Mouse (Mus musculus) ES-Bruce4 (cell line): ENCODE results near the gene Flvcr2. TPM values are rescaled to one million over a fixed set of nuclear protein-coding genes. Genes with fewer than 3 reads are reported as not detected.

Experiments
- H3K27ac ChIP-seq: 2 replicates; pipeline ENCODE4 v1.5.1; 2012; ENCODE audit warnings: low read length, inconsistent platforms; ENCODE audit not compliant: insufficient read depth
- H3K27me3 ChIP-seq: 2 replicates; pipeline ENCODE4 v1.6.1; 2012; ENCODE audit warnings: mild to moderate bottlenecking, low read length, inconsistent platforms; ENCODE audit not compliant: control insufficient read depth, poor library complexity, insufficient read depth, severe bottlenecking
- H3K36me3 ChIP-seq: 2 replicates; pipeline ENCODE4 v1.6.1; 2012; ENCODE audit warnings: inconsistent platforms, mild to moderate bottlenecking, low read length, moderate library complexity; ENCODE audit not compliant: control insufficient read depth, poor library complexity, insufficient read depth, severe bottlenecking
- H3K4me1 ChIP-seq: one replicate; pipeline ENCODE4 v1.8.1; 2011; ENCODE audit warnings: low read length; ENCODE audit not compliant: control insufficient read depth, insufficient read depth
- H3K4me3 ChIP-seq: 2 replicates; pipeline ENCODE4 v1.5.1; 2011; ENCODE audit warnings: low read depth, mild to moderate bottlenecking, low read length
- H3K9ac ChIP-seq: 2 replicates; pipeline ENCODE4 v1.6.1; 2012; ENCODE audit warnings: low read depth, mild to moderate bottlenecking, inconsistent platforms; ENCODE audit not compliant: poor library complexity, severe bottlenecking
- H3K9me3 ChIP-seq: replicated peaks from 2 replicates; pipeline ENCODE4 v1.6.1; 2012; ENCODE audit warnings: mild to moderate bottlenecking, low read length, inconsistent platforms; ENCODE audit not compliant: control insufficient read depth, poor library complexity, insufficient read depth, severe bottlenecking
- CTCF ChIP-seq: IDR thresholded peaks from one replicate; pipeline ENCODE4 v1.8.1; 2011; ENCODE audit warnings: low read depth, low read length
- EP300 ChIP-seq: IDR thresholded peaks from 2 replicates; pipeline ENCODE4 v1.6.1; 2011; ENCODE audit warnings: low read depth, low read length; ENCODE audit not compliant: insufficient read depth
- POLR2A ChIP-seq: IDR thresholded peaks from one replicate; pipeline ENCODE4 v1.8.1; 2011; ENCODE audit warnings: low read length; ENCODE audit not compliant: insufficient read depth
- polyA plus RNA-seq: library from polyadenylated mRNA; stranded (reverse); fragments of >200 nt; gene quantifications from 2 replicates; pipeline ENCODE4 v1.2.4, GENCODE M21; 2011; ENCODE audit warnings: low read depth; ENCODE audit not compliant: missing spikeins, insufficient read depth, insufficient read length

Gene Flvcr2
- polyA plus RNA-seq, 1 experiment = 6.0 TPM

DNA sequence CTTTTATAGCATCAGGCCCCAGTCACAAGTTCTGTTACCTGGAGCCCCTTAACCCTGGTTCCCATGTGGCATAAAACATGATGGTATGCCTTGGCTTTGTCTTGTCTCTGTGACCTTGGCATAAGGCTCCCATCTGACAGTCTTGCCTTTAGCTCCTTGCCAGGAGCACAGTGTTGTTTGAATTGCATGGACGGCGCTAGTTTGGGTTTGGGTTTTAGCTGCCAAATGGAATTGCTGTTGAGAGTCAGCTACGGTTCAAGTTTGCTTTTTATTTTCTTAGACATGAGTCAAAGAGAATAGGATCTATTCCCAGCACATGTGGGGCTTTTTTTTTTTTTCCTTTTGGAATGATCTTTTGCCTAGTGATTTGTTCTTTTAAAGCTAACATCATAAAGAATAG, 112.8 kb downstream of the Flvcr2 start:
- Histone ChIP-seq H3K36me3 (peaks cover 4% of the 10 kb centered on the region; the same call in 1 of the 2 replicates), H3K27me3 (no peaks in the 10 kb centered on the region), H3K9me3 (no peaks in the 10 kb centered on the region), H3K4me1 (no peaks in the 10 kb centered on the region), H3K4me3 (no peak overlapping the region), H3K9ac (no peak overlapping the region), H3K27ac (no peak overlapping the region)
- TF ChIP-seq POLR2A (no peak), CTCF (no peak), EP300 (no peak)

DNA sequence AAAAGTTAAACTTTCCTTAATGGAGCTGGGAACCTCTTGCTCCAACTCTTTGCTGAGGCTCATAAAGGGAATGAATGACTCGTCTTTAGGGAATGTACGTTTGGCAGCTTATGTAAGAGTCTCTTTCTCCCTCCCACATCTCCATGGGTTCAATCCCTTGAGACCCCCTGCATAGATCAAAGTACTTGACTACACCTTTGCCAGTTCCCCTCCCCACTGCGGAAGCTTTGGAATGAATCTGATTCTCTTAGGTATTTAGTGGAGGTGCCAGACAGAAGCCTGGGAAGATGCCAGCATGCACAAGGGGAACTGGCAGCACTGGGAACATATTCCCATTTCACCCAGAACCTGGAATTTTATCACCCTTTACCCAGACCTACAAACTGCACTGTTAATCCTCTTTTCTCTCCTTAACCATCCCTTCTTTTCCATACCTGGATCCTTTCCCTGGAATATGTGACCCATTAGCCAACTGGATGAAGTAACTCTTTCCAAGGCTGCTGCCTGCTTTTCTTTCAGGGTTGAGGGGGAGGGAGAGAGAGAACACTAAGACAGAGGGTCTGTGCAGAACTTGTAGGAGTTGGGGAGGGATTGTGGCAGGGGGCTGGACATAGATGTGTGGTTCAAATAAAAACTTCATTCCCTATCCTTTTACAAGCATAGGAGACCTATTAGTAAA, 113.3 kb downstream of the Flvcr2 start:
- Histone ChIP-seq H3K4me1 (no peaks in the 10 kb centered on the region), H3K9ac (no peak overlapping the region), H3K27me3 (no peaks in the 10 kb centered on the region), H3K27ac (no peak overlapping the region), H3K4me3 (no peak overlapping the region), H3K36me3 (peaks cover 4% of the 10 kb centered on the region; the same call in 1 of the 2 replicates), H3K9me3 (no peaks in the 10 kb centered on the region)
- TF ChIP-seq POLR2A = no peak

DNA sequence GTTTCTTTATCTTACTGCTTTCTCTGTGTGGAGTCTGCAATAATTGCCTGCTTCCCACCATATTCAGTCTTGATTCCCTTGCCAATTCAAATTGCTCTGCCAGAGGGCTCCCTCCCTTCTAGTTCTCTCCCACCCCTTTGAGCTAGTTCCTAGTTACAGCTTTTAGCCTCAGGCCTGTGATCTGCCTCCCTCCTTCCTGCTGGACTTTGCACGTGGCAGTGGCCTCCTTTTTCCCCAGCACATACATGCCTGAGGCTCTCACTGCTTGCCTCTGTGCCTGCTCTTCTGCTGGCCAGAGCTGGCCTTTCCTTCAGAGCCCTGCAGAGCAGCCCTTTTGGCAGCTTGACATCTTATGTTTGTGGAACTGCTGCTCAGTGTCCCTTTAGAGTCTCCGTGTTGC, 116.2 kb downstream of the Flvcr2 start:
- H3K9ac ChIP-seq = no peak overlapping the region
- H3K4me1 ChIP-seq = no peaks in the 10 kb centered on the region
- H3K27me3 ChIP-seq = no peaks in the 10 kb centered on the region
- no peak overlapping the region for H3K27ac ChIP-seq
- no peak for TF ChIP-seq CTCF
- no peak for TF ChIP-seq EP300
- TF ChIP-seq POLR2A = no peak
- H3K36me3 ChIP-seq = peaks cover 4% of the 10 kb centered on the region; the same call in 1 of the 2 replicates
- no peaks in the 10 kb centered on the region for H3K9me3 ChIP-seq
- H3K4me3 ChIP-seq = no peak overlapping the region

Other genes with a start within 250 kb of the Flvcr2 start
- 14.0 and 14.4 TPM in 2 replicates for gene Jdp2, start 147.5 kb upstream of the Flvcr2 start, polyA plus RNA-seq
- 0.64 TPM in 1 of 2 replicates, not detected in the other for gene Batf, start 59.9 kb upstream of the Flvcr2 start, polyA plus RNA-seq
- gene Erg28, start 78.0 kb downstream of the Flvcr2 start, polyA plus RNA-seq = 97.1 and 99.3 TPM in 2 replicates
- 19.4 and 23.5 TPM in 2 replicates for gene Ttll5, start 78.1 kb downstream of the Flvcr2 start, polyA plus RNA-seq